Mouse (Mus musculus): Measurements from ENCODE around the gene Lrp8. TPM values are rescaled to one million over a fixed set of nuclear protein-coding genes. Genes with fewer than 3 reads are reported as not detected.
A peak's percentile ranks its signal among the peaks of the same experiment; 100 is the strongest.

Gene Lrp8
- polyA plus RNA-seq, 1 experiment: 3.9 TPM

DNA sequence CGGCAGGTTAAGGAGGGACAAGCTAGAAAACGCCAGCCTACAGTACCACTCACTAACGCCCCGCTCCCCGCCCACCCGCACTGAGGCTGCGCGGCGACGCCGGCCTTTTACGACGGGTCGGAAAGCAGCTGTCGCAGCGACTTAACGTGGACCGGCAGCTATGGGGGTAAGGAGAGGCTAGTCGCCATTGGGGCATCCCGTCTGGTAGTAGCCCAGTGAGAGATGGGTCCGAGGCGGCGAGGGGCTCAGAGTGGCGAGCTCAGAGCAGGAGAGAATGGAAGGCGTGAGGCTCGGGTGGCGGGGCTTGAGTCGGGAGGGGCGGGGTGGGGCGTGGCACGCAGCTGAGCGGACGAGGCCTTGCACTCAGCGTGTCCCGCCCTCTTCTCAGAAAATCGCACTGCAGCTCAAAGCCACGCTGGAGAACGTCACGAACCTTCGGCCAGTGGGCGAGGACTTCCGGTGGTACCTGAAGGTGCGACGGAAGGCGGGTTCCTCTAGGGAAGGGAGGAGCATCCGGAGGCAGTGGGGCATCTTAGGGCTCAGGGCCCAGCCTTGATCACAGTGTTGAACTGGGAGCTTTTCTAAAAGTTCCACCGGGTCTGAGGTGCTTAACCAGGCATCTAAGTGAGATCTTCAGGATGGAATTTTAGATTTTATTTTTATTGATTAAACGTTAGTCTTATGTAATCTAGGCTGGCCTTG, 87.8 kb downstream of the Lrp8 start, which contains the start of gene 0610037L13Rik:
TSS of gene 0610037L13Rik (plus strand) at position 83 of the 702 bp plus-strand sequence.
- WGBS: under 1% methylated on average over 46 of the region's 48 CpGs
- Histone ChIP-seq H3K36me3 (ENCODE audit: control insufficient read depth, insufficient read depth, low read length) (peaks cover 17% of the 10 kb centered on the region), H3K27me3 (ENCODE audit: control insufficient read depth, insufficient read depth, low read length) (no peaks in the 10 kb centered on the region), H3K4me3 (ENCODE audit: low read depth, low read length) (peak within 1 kb of the TSS; percentile 79), H3K4me1 (ENCODE audit: control insufficient read depth, insufficient read depth, insufficient read length, low read length) (no peaks in the 10 kb centered on the region; the same call in 1 of the 2 replicates), H3K27ac (ENCODE audit: insufficient read depth, low read depth, low read length) (peak within 1 kb of the TSS; percentile 69)
- TF ChIP-seq POLR2A (IDR thresholded peaks at IDR 0.05; ENCODE audit: low read depth, low read length) (peak; percentile 31; the same call in 1 of the 2 replicates), CTCF (IDR thresholded peaks at IDR 0.05; ENCODE audit: extremely low read depth, insufficient read length, insufficient replicate concordance, low read depth, low read length) (no peak)

DNA sequence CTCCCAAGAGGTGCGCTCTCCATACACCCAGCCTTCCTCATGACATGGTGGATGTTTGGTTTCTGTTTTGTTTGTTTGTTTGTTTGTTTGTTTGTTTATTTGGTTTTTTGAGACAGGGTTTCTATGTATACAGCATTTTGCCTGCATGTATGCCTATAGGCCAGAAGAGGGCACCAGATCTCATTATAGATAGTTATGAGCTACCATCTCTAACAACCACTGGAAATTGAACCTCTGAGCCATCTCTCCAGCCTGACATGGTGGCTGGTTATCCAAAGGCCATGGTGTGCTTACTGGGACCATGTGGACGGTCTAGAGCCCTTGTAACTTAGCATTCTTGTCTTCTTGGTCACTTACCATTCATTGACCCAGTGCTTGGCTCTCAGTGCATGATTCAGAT, 90.6 kb downstream of the Lrp8 start:
- no peak overlapping the region for H3K27ac ChIP-seq (ENCODE audit: insufficient read depth, low read depth, low read length)
- H3K36me3 ChIP-seq (ENCODE audit: control insufficient read depth, insufficient read depth, low read length): peaks cover 15% of the 10 kb centered on the region
- no peaks in the 10 kb centered on the region for H3K27me3 ChIP-seq (ENCODE audit: control insufficient read depth, insufficient read depth, low read length)
- TF ChIP-seq CTCF (IDR thresholded peaks at IDR 0.05; ENCODE audit: extremely low read depth, insufficient read length, insufficient replicate concordance, low read depth, low read length) (no peak), POLR2A (IDR thresholded peaks at IDR 0.05; ENCODE audit: low read depth, low read length) (no peak)
- no peaks in the 10 kb centered on the region; the same call in 1 of the 2 replicates for H3K4me1 ChIP-seq (ENCODE audit: control insufficient read depth, insufficient read depth, insufficient read length, low read length)
- WGBS: 71% methylated on average over 2 of the region's 2 CpGs
- H3K4me3 ChIP-seq (ENCODE audit: low read depth, low read length): no peak overlapping the region

DNA sequence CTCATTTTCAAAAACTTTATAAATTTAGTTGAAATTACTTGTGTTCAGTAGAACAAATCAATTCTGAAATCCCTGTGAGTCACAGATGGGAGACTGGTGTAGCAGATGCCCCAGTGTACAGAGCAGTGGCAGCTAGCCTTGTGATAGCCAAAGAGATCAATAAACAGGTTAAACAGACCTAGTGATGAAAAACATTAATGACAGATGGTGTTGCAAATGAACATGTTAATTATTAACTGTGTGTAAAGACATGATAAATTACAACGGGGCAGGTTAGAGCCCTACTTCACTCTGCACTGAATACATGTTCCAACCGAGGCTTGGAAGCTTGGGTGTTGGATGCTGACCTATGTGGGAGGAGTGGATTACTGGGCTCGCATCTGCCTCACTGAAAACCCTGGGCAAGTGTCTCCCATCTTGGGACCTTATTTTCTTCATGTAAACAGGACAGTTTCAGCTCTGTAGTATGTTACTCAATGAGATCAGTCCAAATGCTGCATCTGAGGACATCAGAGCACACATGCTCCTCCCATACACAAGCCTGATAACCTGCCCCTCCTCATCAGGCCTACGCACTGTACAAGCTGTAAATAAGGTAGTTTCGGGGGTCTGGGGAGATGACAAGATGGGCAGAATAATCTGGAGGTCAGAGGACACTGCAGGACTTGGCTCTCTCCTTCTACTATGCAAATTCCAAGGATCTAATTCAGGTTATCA, 97.3 kb downstream of the Lrp8 start:
- TF ChIP-seq CTCF (IDR thresholded peaks at IDR 0.05; ENCODE audit: extremely low read depth, insufficient read length, insufficient replicate concordance, low read depth, low read length) (no peak), POLR2A (IDR thresholded peaks at IDR 0.05; ENCODE audit: low read depth, low read length) (no peak)
- peaks cover 5% of the 10 kb centered on the region; the same call in 1 of the 2 replicates for H3K4me1 ChIP-seq (ENCODE audit: control insufficient read depth, insufficient read depth, insufficient read length, low read length)
- H3K27ac ChIP-seq (ENCODE audit: insufficient read depth, low read depth, low read length): no peak overlapping the region
- WGBS: 38% methylated on average over 5 of the region's 5 CpGs
- H3K4me3 ChIP-seq (ENCODE audit: low read depth, low read length): no peak overlapping the region
- peaks cover 38% of the 10 kb centered on the region for H3K36me3 ChIP-seq (ENCODE audit: control insufficient read depth, insufficient read depth, low read length)
- no peaks in the 10 kb centered on the region for H3K27me3 ChIP-seq (ENCODE audit: control insufficient read depth, insufficient read depth, low read length)

DNA sequence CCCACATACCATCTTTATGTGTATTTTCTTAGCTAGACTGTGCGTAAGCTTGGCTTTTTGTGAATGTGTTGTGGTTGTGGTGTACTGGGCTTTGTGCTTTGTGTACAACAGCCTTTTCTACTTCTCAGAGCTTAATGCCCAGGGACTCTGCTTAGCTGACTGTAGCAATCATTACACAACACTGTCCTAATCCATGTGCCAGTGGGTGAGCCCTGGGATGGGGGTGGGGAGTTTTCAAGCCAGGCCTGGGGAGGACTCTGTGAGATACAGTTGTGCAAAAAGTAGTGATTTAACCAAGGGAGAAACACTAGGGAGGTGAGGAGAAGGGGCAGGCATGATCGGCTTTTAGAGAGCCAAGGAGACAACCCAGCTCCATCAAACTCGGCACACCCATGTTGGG, 98.1 kb downstream of the Lrp8 start:
- TF ChIP-seq CTCF (IDR thresholded peaks at IDR 0.05; ENCODE audit: extremely low read depth, insufficient read length, insufficient replicate concordance, low read depth, low read length) (no peak), POLR2A (IDR thresholded peaks at IDR 0.05; ENCODE audit: low read depth, low read length) (no peak)
- Histone ChIP-seq H3K27ac (ENCODE audit: insufficient read depth, low read depth, low read length) (no peak overlapping the region), H3K4me3 (ENCODE audit: low read depth, low read length) (no peak overlapping the region), H3K36me3 (ENCODE audit: control insufficient read depth, insufficient read depth, low read length) (peaks cover 44% of the 10 kb centered on the region), H3K27me3 (ENCODE audit: control insufficient read depth, insufficient read depth, low read length) (no peaks in the 10 kb centered on the region), H3K4me1 (ENCODE audit: control insufficient read depth, insufficient read depth, insufficient read length, low read length) (peaks cover 5% of the 10 kb centered on the region; the same call in 1 of the 2 replicates)
- 95% methylated on average over 3 of the region's 3 CpGs for WGBS

DNA sequence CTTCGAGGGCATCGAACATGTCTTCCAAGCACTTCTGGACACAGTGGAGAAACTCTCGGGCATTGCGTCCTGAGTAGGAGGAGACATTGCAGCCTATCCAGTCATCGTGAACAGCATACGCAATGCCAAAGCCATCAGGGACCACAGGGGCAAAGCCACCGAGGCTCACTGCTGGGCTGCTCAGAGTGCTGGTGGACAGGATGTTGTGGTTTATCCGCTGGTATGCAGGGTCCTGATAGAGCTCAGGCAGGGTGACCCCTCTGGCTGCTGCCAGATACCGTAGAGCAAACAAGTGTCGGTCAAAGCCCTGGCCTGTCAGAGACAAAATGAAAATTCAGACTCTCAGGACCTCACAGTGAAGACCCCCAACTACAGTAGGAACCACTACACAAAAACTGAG, 102.2 kb downstream of the Lrp8 start:
- no peaks in the 10 kb centered on the region for H3K27me3 ChIP-seq (ENCODE audit: control insufficient read depth, insufficient read depth, low read length)
- WGBS: 90% methylated on average over 10 of the region's 10 CpGs
- no peak overlapping the region for H3K27ac ChIP-seq (ENCODE audit: insufficient read depth, low read depth, low read length)
- H3K4me1 ChIP-seq (ENCODE audit: control insufficient read depth, insufficient read depth, insufficient read length, low read length): peaks cover 5% of the 10 kb centered on the region; the same call in 1 of the 2 replicates
- H3K36me3 ChIP-seq (ENCODE audit: control insufficient read depth, insufficient read depth, low read length): peaks cover 52% of the 10 kb centered on the region
- TF ChIP-seq CTCF (IDR thresholded peaks at IDR 0.05; ENCODE audit: extremely low read depth, insufficient read length, insufficient replicate concordance, low read depth, low read length): no peak
- no peak overlapping the region for H3K4me3 ChIP-seq (ENCODE audit: low read depth, low read length)

DNA sequence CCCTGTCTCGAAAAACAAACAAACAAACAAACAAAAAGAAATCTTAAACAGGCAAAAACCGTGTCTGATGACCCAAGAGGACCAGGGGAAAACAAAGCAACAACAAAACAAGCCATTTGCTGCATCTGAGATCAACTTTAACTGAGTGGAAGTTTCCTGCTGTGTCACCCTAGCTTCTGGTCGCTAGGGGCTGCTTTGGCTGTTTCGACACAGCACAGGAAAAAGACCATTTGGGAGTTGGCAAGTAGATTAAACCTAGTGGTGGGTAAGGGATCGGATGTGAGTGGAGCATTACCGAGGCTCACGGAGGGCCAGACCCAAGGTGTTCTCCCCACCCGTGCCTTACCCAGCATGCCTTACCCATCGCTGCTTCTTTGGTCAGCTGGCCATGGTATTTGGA, 104.5 kb downstream of the Lrp8 start:
- Histone ChIP-seq H3K36me3 (ENCODE audit: control insufficient read depth, insufficient read depth, low read length) (peaks cover 68% of the 10 kb centered on the region), H3K27me3 (ENCODE audit: control insufficient read depth, insufficient read depth, low read length) (no peaks in the 10 kb centered on the region), H3K27ac (ENCODE audit: insufficient read depth, low read depth, low read length) (no peak overlapping the region), H3K4me1 (ENCODE audit: control insufficient read depth, insufficient read depth, insufficient read length, low read length) (no peaks in the 10 kb centered on the region), H3K4me3 (ENCODE audit: low read depth, low read length) (no peak overlapping the region)
- TF ChIP-seq CTCF (IDR thresholded peaks at IDR 0.05; ENCODE audit: extremely low read depth, insufficient read length, insufficient replicate concordance, low read depth, low read length) (no peak), POLR2A (IDR thresholded peaks at IDR 0.05; ENCODE audit: low read depth, low read length) (no peak)
- 89% methylated on average over 9 of the region's 9 CpGs for WGBS

DNA sequence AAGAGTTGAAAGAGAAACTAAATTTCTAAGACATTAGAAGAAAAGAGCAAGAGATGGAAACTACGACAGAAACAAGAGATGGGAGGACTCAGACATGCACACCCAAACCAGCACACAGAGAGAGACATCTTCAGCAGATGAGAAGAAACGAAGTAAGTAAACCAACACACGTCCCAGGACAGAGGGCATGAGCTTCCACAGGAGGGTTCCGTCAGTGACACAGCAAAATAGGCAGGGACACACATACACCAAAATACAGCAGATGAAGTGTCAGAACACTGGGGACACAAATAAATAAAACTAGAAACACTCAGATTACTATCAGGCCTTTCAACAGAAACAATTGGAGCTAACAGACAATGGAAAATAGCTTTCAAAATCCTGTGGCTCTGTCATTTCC, 108.0 kb downstream of the Lrp8 start:
- no peak overlapping the region for H3K27ac ChIP-seq (ENCODE audit: insufficient read depth, low read depth, low read length)
- TF ChIP-seq CTCF (IDR thresholded peaks at IDR 0.05; ENCODE audit: extremely low read depth, insufficient read length, insufficient replicate concordance, low read depth, low read length) (no peak), POLR2A (IDR thresholded peaks at IDR 0.05; ENCODE audit: low read depth, low read length) (no peak)
- 88% methylated on average over 4 of the region's 4 CpGs for WGBS
- H3K27me3 ChIP-seq (ENCODE audit: control insufficient read depth, insufficient read depth, low read length): no peaks in the 10 kb centered on the region
- H3K4me1 ChIP-seq (ENCODE audit: control insufficient read depth, insufficient read depth, insufficient read length, low read length): no peaks in the 10 kb centered on the region
- H3K4me3 ChIP-seq (ENCODE audit: low read depth, low read length): no peak overlapping the region
- peaks cover 72% of the 10 kb centered on the region for H3K36me3 ChIP-seq (ENCODE audit: control insufficient read depth, insufficient read depth, low read length)
